Mouse (Mus musculus) MEL (cell line): ENCODE measurements around the gene Rhoh.

Experiments used
- CTCF ChIP-seq, 3 experiments: IDR thresholded peaks in 2 of 3; conservative IDR thresholded peaks in 1 of 3; 2 replicates each; pipeline ENCODE4 v1.5.1; 2011 to 2012; ENCODE audit warnings: low read length in 3 of 3, low read depth in 2 of 3, mild to moderate bottlenecking in 2 of 3, improper control_type of control experiment in 1 of 3, inconsistent platforms in 1 of 3, mixed read lengths in 1 of 3, moderate library complexity in 1 of 3; ENCODE audit not compliant: control insufficient read depth in 1 of 3, insufficient read depth in 1 of 3, poor library complexity in 1 of 3, severe bottlenecking in 1 of 3
- NRF1 ChIP-seq: IDR thresholded peaks from 2 replicates; pipeline ENCODE4 v1.6.1; 2014; ENCODE audit warnings: low read depth, mild to moderate bottlenecking, inconsistent platforms, low read length, improper control_type of control experiment, moderate library complexity; ENCODE audit not compliant: poor library complexity, insufficient read depth, severe bottlenecking
- POLR2A ChIP-seq, 2 experiments: IDR thresholded peaks; 2 replicates each; pipeline ENCODE4 v1.6.1; 2011 to 2012; ENCODE audit warnings: low read length in 2 of 2, mild to moderate bottlenecking in 2 of 2, control low read depth in 1 of 2, improper control_type of control experiment in 1 of 2, low read depth in 1 of 2, moderate library complexity in 1 of 2; ENCODE audit not compliant: control insufficient read depth in 1 of 2, insufficient read depth in 1 of 2, poor library complexity in 1 of 2
- USF1 ChIP-seq: IDR thresholded peaks from 2 replicates; pipeline ENCODE4 v1.6.1; 2014; ENCODE audit warnings: low read depth, mild to moderate bottlenecking, inconsistent platforms, low read length, improper control_type of control experiment, moderate library complexity

DNA sequence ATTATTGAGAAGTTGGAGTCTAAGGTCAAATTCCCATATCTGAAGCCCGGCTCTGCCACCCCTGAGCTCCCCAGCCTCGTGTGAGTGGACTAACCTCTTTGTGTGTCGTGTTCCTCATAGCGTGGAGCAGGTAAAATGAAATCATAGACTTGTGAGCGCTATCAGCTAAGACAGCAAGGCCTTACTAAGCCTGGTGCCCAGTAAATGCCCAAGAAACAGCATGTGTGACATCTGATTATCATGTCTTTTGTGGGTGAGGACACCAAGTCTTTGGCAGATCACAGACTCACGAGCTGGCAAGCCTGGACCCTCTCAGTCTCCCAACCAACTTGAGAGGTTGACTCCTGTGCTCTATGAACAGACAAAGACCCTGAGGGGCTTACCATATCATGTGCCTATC, 39.1 kb downstream of the Rhoh start:
- TF ChIP-seq POLR2A (IDR thresholded peaks at IDR 0.05; ENCODE audit: control insufficient read depth in 1 of 2, insufficient read depth in 1 of 2, low read depth in 1 of 2, low read length in 2 of 2, poor library complexity in 1 of 2) (no peak; a peak in 1 of 4 replicates), CTCF (IDR thresholded peaks at IDR 0.05 in 2 of 3, conservative IDR thresholded peaks at IDR 0.05 in 1 of 3; ENCODE audit: control insufficient read depth in 1 of 3, insufficient read depth in 1 of 3, low read depth in 2 of 3, low read length in 3 of 3, poor library complexity in 1 of 3, severe bottlenecking in 1 of 3) (no peak), USF1 (no peak), NRF1 (no peak)
